Mouse (Mus musculus) forebrain, embryonic 15.5 days (tissue): ENCODE measurements at regions not wholly inside any gene's neighbourhood (a gene's known extent, or its start where the extent isn't known, plus 50 kb on each side); places are given as distances from the start of the nearest gene placed in this dataset.

Experiments
- ATAC-seq: fragments of 200-750 bp; cut with Nextera tagmentation; replicated peaks from 2 replicates; pipeline ENCODE4 v1.8.0; 2017; ENCODE audit warnings: mild to moderate bottlenecking, moderate TSS enrichment, moderate library complexity
- H3K27ac ChIP-seq: fragments of 300-500 bp; sonication (generic); replicated peaks from 2 replicates; pipeline ENCODE4 v1.5.1; 2015; ENCODE audit warnings: mild to moderate bottlenecking, inconsistent platforms
- H3K27me3 ChIP-seq: fragments of 300-500 bp; sonication (generic); 2 replicates; pipeline ENCODE4 v1.6.1; 2015; ENCODE audit warnings: inconsistent platforms
- H3K36me3 ChIP-seq: fragments of 300-500 bp; sonication (generic); 2 replicates; pipeline ENCODE4 v1.6.1; 2015; ENCODE audit warnings: mild to moderate bottlenecking, inconsistent platforms
- H3K4me1 ChIP-seq: fragments of 300-500 bp; sonication (generic); 2 replicates; pipeline ENCODE4 v1.6.1; 2015; ENCODE audit warnings: inconsistent platforms
- H3K4me2 ChIP-seq: fragments of 300-500 bp; sonication (generic); replicated peaks from 2 replicates; pipeline ENCODE4 v1.6.1; 2015; ENCODE audit warnings: mild to moderate bottlenecking, inconsistent platforms
- H3K4me3 ChIP-seq: fragments of 300-500 bp; sonication (generic); 2 replicates; pipeline ENCODE4 v1.5.1; 2015; ENCODE audit warnings: mild to moderate bottlenecking, inconsistent platforms
- H3K9ac ChIP-seq: fragments of 300-500 bp; sonication (generic); replicated peaks from 2 replicates; pipeline ENCODE4 v1.6.1; 2015; ENCODE audit warnings: mild to moderate bottlenecking, inconsistent platforms
- H3K9me3 ChIP-seq: fragments of 300-500 bp; sonication (generic); 2 replicates; pipeline ENCODE4 v1.6.1; 2016; ENCODE audit warnings: inconsistent platforms
- WGBS: fragments of 180-500 bp; shearing (Covaris S2); methylation state at CpG from one replicate; pipeline ENCODE4 v1.1.7; 2015; ENCODE audit warnings: mixed read lengths; 5-methylcytosine and 5-hydroxymethylcytosine counted together

GRCm38 (mm10) chr8:59776327-59776726, 726.7 kb downstream of the Gm10283 start:
- H3K9me3 ChIP-seq: no peaks in the 10 kb centered on the region
- no peaks in the 10 kb centered on the region for H3K36me3 ChIP-seq
- H3K4me1 ChIP-seq: no peaks in the 10 kb centered on the region
- H3K4me2 ChIP-seq: no peak overlapping the region
- H3K27me3 ChIP-seq: no peaks in the 10 kb centered on the region
- H3K9ac ChIP-seq: no peak overlapping the region
- no peak overlapping the region for H3K4me3 ChIP-seq
- H3K27ac ChIP-seq: no peak overlapping the region
- ATAC-seq: 0 out of 2 replicates have a peak, but pooled peaks have one; percentile 57

DNA sequence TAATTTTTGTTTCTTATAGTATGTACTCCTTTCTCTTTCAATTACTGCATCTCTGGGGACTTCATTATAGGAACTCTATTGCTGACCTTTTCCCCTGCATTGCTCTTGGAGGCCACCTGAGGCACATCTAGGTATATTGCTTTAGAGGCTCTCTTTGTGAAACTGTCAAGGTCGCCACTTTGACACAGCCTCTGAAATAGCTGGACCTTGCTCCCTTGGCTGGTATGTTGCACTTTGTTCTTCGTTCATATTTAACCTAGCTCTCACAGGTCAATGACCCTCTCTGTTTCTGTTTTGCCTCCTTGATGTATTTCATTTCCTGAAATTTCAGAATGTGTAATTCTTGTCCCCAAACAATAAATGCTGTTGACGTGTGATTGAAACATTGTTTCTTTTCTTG, 734.9 kb downstream of the Gm10283 start:
- H3K27ac ChIP-seq: no peak overlapping the region
- no peak overlapping the region for H3K4me3 ChIP-seq
- H3K9ac ChIP-seq: no peak overlapping the region
- no peaks in the 10 kb centered on the region for H3K36me3 ChIP-seq
- H3K9me3 ChIP-seq: no peaks in the 10 kb centered on the region
- no peak overlapping the region for H3K4me2 ChIP-seq
- no peak for ATAC-seq
- H3K27me3 ChIP-seq: no peaks in the 10 kb centered on the region
- 77% methylated on average over 3 of the region's 3 CpGs for WGBS
- no peaks in the 10 kb centered on the region for H3K4me1 ChIP-seq
